Mouse (Mus musculus) C2C12 (cell line): Measurements from ENCODE around the gene Tmem121b.

ENCODE experiments used
- CEBPB ChIP-seq: IDR thresholded peaks from one replicate; pipeline ENCODE4 v1.6.1; 2011; ENCODE audit warnings: low read depth, mild to moderate bottlenecking, control low read depth, moderate library complexity
- CTCF ChIP-seq: IDR thresholded peaks from one replicate; pipeline ENCODE4 v1.5.1; 2011; ENCODE audit not compliant: control insufficient read depth, insufficient read depth, insufficient read length
- FOSL1 ChIP-seq: IDR thresholded peaks from one replicate; pipeline ENCODE4 v1.8.0; 2011; ENCODE audit warnings: mild to moderate bottlenecking, low read length; ENCODE audit not compliant: poor library complexity, insufficient read depth, severe bottlenecking
- MAX ChIP-seq: IDR thresholded peaks from one replicate; pipeline ENCODE4 v1.6.1; 2011; ENCODE audit warnings: mild to moderate bottlenecking, control low read depth
- MYOD1 ChIP-seq: IDR thresholded peaks from one replicate; pipeline ENCODE4 v1.6.1; 2011; ENCODE audit warnings: low read depth; ENCODE audit not compliant: control insufficient read depth, insufficient read length
- MYOG ChIP-seq: IDR thresholded peaks from one replicate; pipeline ENCODE4 v1.6.1; 2011; ENCODE audit not compliant: control insufficient read depth, insufficient read length; ENCODE audit errors: extremely low read depth
- USF1 ChIP-seq: IDR thresholded peaks from one replicate; pipeline ENCODE4 v1.6.1; 2011; ENCODE audit warnings: low read depth, mild to moderate bottlenecking, control low read depth, moderate library complexity

GRCm38 (mm10) chr6:120483211-120483626 is 10.4 kb downstream of the Tmem121b start:
- TF ChIP-seq USF1 (peak; percentile 4), CTCF (peak; percentile 39), MAX (no peak), CEBPB (no peak), MYOG (no peak), MYOD1 (no peak), FOSL1 (no peak)
